Mouse (Mus musculus) ES-Bruce4 (cell line): ENCODE measurements around the gene Nfe2l1. TPM values are rescaled to one million over a fixed set of nuclear protein-coding genes. Genes with fewer than 3 reads are reported as not detected.

Experiments
- H3K27ac ChIP-seq: 2 replicates; pipeline ENCODE4 v1.5.1; 2012; ENCODE audit warnings: low read length, inconsistent platforms; ENCODE audit not compliant: insufficient read depth
- H3K27me3 ChIP-seq: 2 replicates; pipeline ENCODE4 v1.6.1; 2012; ENCODE audit warnings: mild to moderate bottlenecking, low read length, inconsistent platforms; ENCODE audit not compliant: control insufficient read depth, poor library complexity, insufficient read depth, severe bottlenecking
- H3K36me3 ChIP-seq: 2 replicates; pipeline ENCODE4 v1.6.1; 2012; ENCODE audit warnings: inconsistent platforms, mild to moderate bottlenecking, low read length, moderate library complexity; ENCODE audit not compliant: control insufficient read depth, poor library complexity, insufficient read depth, severe bottlenecking
- H3K4me1 ChIP-seq: one replicate; pipeline ENCODE4 v1.8.1; 2011; ENCODE audit warnings: low read length; ENCODE audit not compliant: control insufficient read depth, insufficient read depth
- H3K4me3 ChIP-seq: 2 replicates; pipeline ENCODE4 v1.5.1; 2011; ENCODE audit warnings: low read depth, mild to moderate bottlenecking, low read length
- H3K9ac ChIP-seq: 2 replicates; pipeline ENCODE4 v1.6.1; 2012; ENCODE audit warnings: low read depth, mild to moderate bottlenecking, inconsistent platforms; ENCODE audit not compliant: poor library complexity, severe bottlenecking
- H3K9me3 ChIP-seq: replicated peaks from 2 replicates; pipeline ENCODE4 v1.6.1; 2012; ENCODE audit warnings: mild to moderate bottlenecking, low read length, inconsistent platforms; ENCODE audit not compliant: control insufficient read depth, poor library complexity, insufficient read depth, severe bottlenecking
- CTCF ChIP-seq: IDR thresholded peaks from one replicate; pipeline ENCODE4 v1.8.1; 2011; ENCODE audit warnings: low read depth, low read length
- EP300 ChIP-seq: IDR thresholded peaks from 2 replicates; pipeline ENCODE4 v1.6.1; 2011; ENCODE audit warnings: low read depth, low read length; ENCODE audit not compliant: insufficient read depth
- POLR2A ChIP-seq: IDR thresholded peaks from one replicate; pipeline ENCODE4 v1.8.1; 2011; ENCODE audit warnings: low read length; ENCODE audit not compliant: insufficient read depth
- polyA plus RNA-seq: library from polyadenylated mRNA; stranded (reverse); fragments of >200 nt; gene quantifications from 2 replicates; pipeline ENCODE4 v1.2.4, GENCODE M21; 2011; ENCODE audit warnings: low read depth; ENCODE audit not compliant: missing spikeins, insufficient read depth, insufficient read length

Gene Nfe2l1
- polyA plus RNA-seq, 1 experiment, result 181 TPM

- Histone ChIP-seq H3K9ac (no peak overlapping the region), H3K36me3 (peaks cover 91% of the 10 kb centered on the region), H3K4me1 (no peaks in the 10 kb centered on the region), H3K9me3 (no peaks in the 10 kb centered on the region), H3K4me3 (no peak overlapping the region), H3K27ac (no peak overlapping the region), H3K27me3 (no peaks in the 10 kb centered on the region)
- TF ChIP-seq CTCF (no peak), EP300 (no peak), POLR2A (no peak)
These were observed 24.2 kb downstream of the Nfe2l1 start for GRCm38 (mm10) chr11:96805606-96806005.

GRCm38 (mm10) chr11:96799511-96799910 is 30.3 kb downstream of the Nfe2l1 start:
- TF ChIP-seq EP300 (no peak), CTCF (no peak), POLR2A (no peak)
- H3K4me3 ChIP-seq, result no peak overlapping the region
- H3K9me3 ChIP-seq, result no peaks in the 10 kb centered on the region
- H3K27ac ChIP-seq, result no peak overlapping the region
- H3K9ac ChIP-seq, result no peak overlapping the region
- peaks cover 6% of the 10 kb centered on the region for H3K4me1 ChIP-seq
- H3K27me3 ChIP-seq, result no peaks in the 10 kb centered on the region
- H3K36me3 ChIP-seq, result peaks cover 86% of the 10 kb centered on the region

- Histone ChIP-seq H3K4me3 (no peak overlapping the region), H3K9me3 (no peaks in the 10 kb centered on the region), H3K36me3 (peaks cover 68% of the 10 kb centered on the region), H3K4me1 (peaks cover 8% of the 10 kb centered on the region), H3K27me3 (no peaks in the 10 kb centered on the region), H3K27ac (no peak overlapping the region), H3K9ac (no peak overlapping the region)
- no peak for TF ChIP-seq CTCF
- TF ChIP-seq EP300, result no peak
- no peak for TF ChIP-seq POLR2A
These were observed 33.2 kb downstream of the Nfe2l1 start for GRCm38 (mm10) chr11:96796586-96796985.

GRCm38 (mm10) chr11:96796081-96796480 is 33.7 kb downstream of the Nfe2l1 start:
- peaks cover 64% of the 10 kb centered on the region for H3K36me3 ChIP-seq
- peaks cover 8% of the 10 kb centered on the region for H3K4me1 ChIP-seq

GRCm38 (mm10) chr11:96795491-96795890 is 34.3 kb downstream of the Nfe2l1 start:
- Histone ChIP-seq H3K9me3 (no peaks in the 10 kb centered on the region), H3K27me3 (no peaks in the 10 kb centered on the region), H3K27ac (peak overlapping the region; percentile 35), H3K9ac (no peak overlapping the region), H3K4me3 (peak overlapping the region; percentile 1; the same call in 1 of the 2 replicates), H3K4me1 (peaks cover 8% of the 10 kb centered on the region), H3K36me3 (peaks cover 60% of the 10 kb centered on the region)
- no peak for TF ChIP-seq CTCF
- no peak for TF ChIP-seq EP300
- TF ChIP-seq POLR2A, result no peak

More at GRCm38 (mm10) chr11:96796081-96796480, 33.7 kb downstream of the Nfe2l1 start:
- no peaks in the 10 kb centered on the region for H3K27me3 ChIP-seq
- H3K27ac ChIP-seq, result peak overlapping the region; percentile 35
- TF ChIP-seq CTCF (no peak), POLR2A (no peak), EP300 (no peak)
- no peak overlapping the region for H3K9ac ChIP-seq
- no peak overlapping the region for H3K4me3 ChIP-seq
- no peaks in the 10 kb centered on the region for H3K9me3 ChIP-seq

- Histone ChIP-seq H3K4me3 (peak overlapping the region; percentile 47), H3K27me3 (no peaks in the 10 kb centered on the region), H3K27ac (peak overlapping the region; percentile 12; the same call in 1 of the 2 replicates), H3K4me1 (peaks cover 9% of the 10 kb centered on the region), H3K9me3 (no peaks in the 10 kb centered on the region), H3K36me3 (peaks cover 17% of the 10 kb centered on the region), H3K9ac (peak overlapping the region; percentile 97)
- no peak for TF ChIP-seq EP300
- TF ChIP-seq CTCF, result no peak
- TF ChIP-seq POLR2A, result no peak
These were observed 39.1 kb downstream of the Nfe2l1 start for GRCm38 (mm10) chr11:96790681-96791080.
